Mouse (Mus musculus) T-cell, adult 66 days (primary cell): ENCODE measurements around the gene Olfr1221. TPM values are rescaled to one million over a fixed set of nuclear protein-coding genes. Genes with fewer than 3 reads are reported as not detected.

Experiments used
- total RNA-seq, 2 experiments: library from RNA; stranded (reverse); gene quantifications; 3 replicates in 1 of 2; 4 replicates in 1 of 2; pipeline ENCODE4 v1.2.4; 2023

The Olfr1221 gene
- not detected for total RNA-seq

GRCm38 (mm10) chr2:89117183-89117582, at the start of gene Olfr1221:
Olfr1221 (minus strand) TSS chr2:89117283.

DNA sequence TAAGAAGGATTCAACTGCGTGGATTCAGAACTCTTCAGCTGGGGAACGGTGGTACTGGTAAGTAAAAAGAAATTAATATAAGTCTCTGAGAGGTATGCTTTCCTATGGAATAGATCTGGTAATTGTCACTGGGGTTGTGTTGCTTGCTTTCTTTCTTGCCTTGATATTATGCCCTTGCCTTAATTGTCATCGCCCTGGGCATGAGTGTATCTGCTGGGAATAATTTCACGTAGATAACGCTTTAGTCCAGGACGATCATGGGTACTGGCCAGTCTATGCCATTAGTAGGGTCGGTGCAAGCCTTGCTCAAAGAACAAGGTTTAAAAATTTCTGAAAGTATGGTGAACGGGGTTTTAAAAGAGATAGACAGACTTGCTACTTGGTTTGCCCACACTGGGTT, 46.9 kb upstream of the Olfr1221 start, which contains the start of gene Olfr1224-ps1:
Gene Olfr1224-ps1, minus strand, starts transcription at position 101 of the 400 bp plus-strand sequence.

DNA sequence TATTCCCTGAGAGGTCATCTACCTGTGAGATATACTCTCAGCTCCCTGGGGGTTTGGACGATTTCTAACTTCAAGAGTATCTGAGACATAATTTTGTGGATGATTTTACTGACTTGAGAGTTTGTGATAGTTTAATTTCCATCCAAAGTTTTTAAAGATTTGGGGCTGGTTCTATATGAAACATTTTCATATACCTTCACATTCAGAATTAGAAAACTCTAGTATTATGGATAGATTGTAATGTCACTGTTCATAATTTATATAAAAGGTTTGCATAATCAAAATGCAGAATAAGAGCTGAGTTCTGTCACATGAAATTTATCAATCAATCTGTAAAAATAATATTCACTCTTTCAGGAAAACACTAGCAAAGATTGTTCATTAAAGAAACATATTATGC, 34.4 kb upstream of the Olfr1221 start, which contains the start of gene Olfr1223:
Gene Olfr1223, minus strand, starts transcription at position 101 of the 400 bp plus-strand sequence.

DNA sequence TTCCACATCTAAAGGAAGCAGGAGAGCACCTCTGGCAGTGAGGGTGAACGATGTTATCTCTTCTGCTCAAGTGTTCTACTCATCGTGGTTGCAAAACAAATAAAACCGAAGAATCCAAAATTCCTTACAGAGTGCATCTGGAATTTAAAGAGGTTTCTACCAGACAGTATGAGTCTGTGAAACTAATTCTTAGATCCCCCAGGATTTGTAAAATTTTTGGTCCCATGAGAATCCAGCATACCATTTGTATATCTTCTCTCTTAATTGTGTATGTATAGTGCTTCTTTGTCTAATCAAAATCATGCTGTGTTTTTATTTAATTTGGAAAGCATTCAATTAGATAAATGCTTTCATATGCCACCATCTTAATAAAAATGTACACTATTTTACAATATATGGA, 15.9 kb upstream of the Olfr1221 start, which contains the start of gene Olfr1222:
Gene Olfr1222, minus strand, starts transcription at position 101 of the 400 bp plus-strand sequence.

GRCm38 (mm10) chr2:89106735-89107134, 10.3 kb downstream of the Olfr1221 start, which contains the start of gene Olfr1220:
Olfr1220 (minus strand) TSS chr2:89106835.

DNA sequence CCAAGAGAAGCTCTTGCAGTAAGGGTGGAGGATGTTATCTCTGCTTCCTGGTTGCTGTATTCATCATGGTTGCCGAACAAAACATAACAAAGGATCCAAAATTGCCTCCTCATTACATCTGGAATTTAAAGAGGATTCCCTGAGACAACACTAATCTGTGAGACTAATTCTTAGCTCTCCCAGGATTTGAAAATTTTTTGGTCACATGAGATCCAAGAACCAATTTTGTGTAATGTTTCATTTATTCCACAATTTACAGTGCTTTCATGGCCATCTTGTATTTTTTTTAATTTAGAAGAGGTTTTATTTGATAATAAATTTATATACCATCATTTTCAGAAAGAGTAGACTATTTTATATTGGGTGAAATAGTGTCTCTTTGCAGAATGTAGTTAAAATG, 33.7 kb downstream of the Olfr1221 start, which contains the start of gene Olfr1219:
Gene Olfr1219, minus strand, starts transcription at position 101 of the 400 bp plus-strand sequence.

GRCm38 (mm10) chr2:89061087-89061486, 56.0 kb downstream of the Olfr1221 start, which contains the start of gene Olfr1218:
Olfr1218 (minus strand) TSS chr2:89061187.

Other genes with a start within 250 kb of the Olfr1221 start
- not detected for gene Olfr1208, start 215.0 kb downstream of the Olfr1221 start, total RNA-seq
- gene Olfr1209, start 202.1 kb downstream of the Olfr1221 start, total RNA-seq = not detected
- not detected for gene Olfr1211, start 179.2 kb downstream of the Olfr1221 start, total RNA-seq
- gene Olfr1212, start 163.3 kb downstream of the Olfr1221 start, total RNA-seq = not detected
- not detected for gene Gm13762, start 137.0 kb downstream of the Olfr1221 start, total RNA-seq
- not detected for gene Olfr1214, start 124.6 kb downstream of the Olfr1221 start, total RNA-seq
- not detected for gene Olfr1215, start 110.3 kb downstream of the Olfr1221 start, total RNA-seq
- not detected for gene Olfr1216, start 98.9 kb downstream of the Olfr1221 start, total RNA-seq
- gene Olfr1217, start 85.2 kb downstream of the Olfr1221 start, total RNA-seq = not detected
- not detected for gene Olfr1218, start 56.1 kb downstream of the Olfr1221 start, total RNA-seq
- not detected for gene Olfr1219, start 33.8 kb downstream of the Olfr1221 start, total RNA-seq
- gene Olfr1220, start 10.4 kb downstream of the Olfr1221 start, total RNA-seq = not detected
- gene Olfr1222, start 15.8 kb upstream of the Olfr1221 start, total RNA-seq = not detected
- gene Olfr1223, start 34.3 kb upstream of the Olfr1221 start, total RNA-seq = not detected
- gene Olfr1224-ps1, start 46.8 kb upstream of the Olfr1221 start, total RNA-seq = not detected
- not detected for gene Olfr1225, start 57.4 kb upstream of the Olfr1221 start, total RNA-seq
- gene Olfr1226, start 82.8 kb upstream of the Olfr1221 start, total RNA-seq = not detected
- not detected for gene Olfr1228, start 136.8 kb upstream of the Olfr1221 start, total RNA-seq
- gene Olfr1229, start 170.7 kb upstream of the Olfr1221 start, total RNA-seq = not detected
- gene Olfr1230, start 180.0 kb upstream of the Olfr1221 start, total RNA-seq = not detected
- gene Olfr1231, start 189.8 kb upstream of the Olfr1221 start, total RNA-seq = not detected
- not detected for gene Olfr1232, start 212.4 kb upstream of the Olfr1221 start, total RNA-seq
- not detected for gene Olfr1233, start 225.1 kb upstream of the Olfr1221 start, total RNA-seq
- not detected for gene Olfr1234, start 247.6 kb upstream of the Olfr1221 start, total RNA-seq